Mouse (Mus musculus) splenic B cell, adult 2 months (primary cell): ENCODE results near the gene Csrnp1.

Experiments used
- DNase-seq: peaks from one replicate; pipeline ENCODE4 v3.0.0-alpha.2; 2011; ENCODE audit warnings: low read depth, low spot score
- H3K27me3 ChIP-seq: 2 replicates; pipeline ENCODE4 v1.6.1; 2012; ENCODE audit warnings: mild to moderate bottlenecking, low read length, moderate library complexity, mixed read lengths; ENCODE audit not compliant: control insufficient read depth, poor library complexity, insufficient read depth, severe bottlenecking
- H3K36me3 ChIP-seq: 2 replicates; pipeline ENCODE4 v1.6.1; 2012; ENCODE audit warnings: mild to moderate bottlenecking, low read length, moderate library complexity, mixed read lengths; ENCODE audit not compliant: control insufficient read depth, poor library complexity, insufficient read depth, severe bottlenecking

The Csrnp1 gene

DNA sequence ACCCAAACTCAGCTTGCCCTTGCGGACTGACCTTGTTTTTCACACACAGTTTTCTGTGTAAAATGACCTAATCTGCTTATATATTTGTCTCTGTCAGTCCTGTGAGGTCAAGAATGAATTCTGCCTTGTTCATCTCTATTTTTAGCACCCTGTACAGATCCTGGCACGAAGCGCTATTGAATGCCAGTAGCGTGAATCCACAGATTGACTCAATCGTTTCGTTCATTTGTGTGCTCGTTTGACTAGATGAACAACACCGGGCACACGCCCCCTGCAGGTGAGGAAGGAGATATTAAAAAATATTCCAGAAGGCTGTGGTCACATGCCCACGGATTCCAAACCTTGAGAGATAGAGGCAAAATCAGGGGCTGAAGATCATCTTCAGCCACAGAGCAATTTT, 27.1 kb upstream of the Csrnp1 start:
- H3K36me3 ChIP-seq, result no peaks in the 10 kb centered on the region
- peak; percentile 84 for DNase-seq
- H3K27me3 ChIP-seq, result no peaks in the 10 kb centered on the region

DNA sequence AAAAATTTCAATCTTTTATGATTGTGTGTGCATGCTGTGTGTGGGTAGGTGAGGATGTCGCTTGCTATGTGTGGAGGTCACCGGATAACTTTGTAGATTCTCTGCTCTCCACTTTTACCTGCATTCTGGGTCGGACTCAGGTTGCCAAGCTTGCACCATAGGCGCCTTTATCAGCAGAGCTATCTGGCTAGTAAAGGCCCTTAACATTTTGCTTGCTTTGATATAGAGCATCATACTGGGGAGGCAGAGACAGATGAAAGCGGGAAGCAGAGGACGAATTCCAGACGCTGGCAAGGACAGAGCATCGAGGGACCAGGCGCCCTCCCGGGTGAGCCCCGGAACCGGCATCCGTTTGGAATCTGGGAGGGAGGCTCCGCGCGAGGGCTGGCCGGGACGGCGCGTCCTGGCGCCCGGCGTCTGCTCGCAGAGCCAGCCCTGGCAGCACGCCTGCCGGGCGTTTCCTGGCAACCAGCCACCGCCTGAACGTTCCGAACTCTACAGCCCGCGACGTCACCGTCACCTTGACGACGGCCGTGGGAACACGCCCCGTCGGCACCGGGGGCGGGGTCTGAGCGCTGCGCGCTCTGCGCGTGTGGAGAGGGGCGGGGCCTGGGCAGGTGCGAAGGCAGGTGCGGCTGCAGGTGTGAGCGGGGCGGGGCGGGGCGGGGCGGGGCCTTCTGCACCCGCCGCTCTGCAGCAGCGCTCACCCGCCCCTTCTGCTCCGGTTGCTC, 26.5 kb upstream of the Csrnp1 start:
- Histone ChIP-seq H3K36me3 (no peaks in the 10 kb centered on the region), H3K27me3 (no peaks in the 10 kb centered on the region)
- DNase-seq, result peak; percentile 98

DNA sequence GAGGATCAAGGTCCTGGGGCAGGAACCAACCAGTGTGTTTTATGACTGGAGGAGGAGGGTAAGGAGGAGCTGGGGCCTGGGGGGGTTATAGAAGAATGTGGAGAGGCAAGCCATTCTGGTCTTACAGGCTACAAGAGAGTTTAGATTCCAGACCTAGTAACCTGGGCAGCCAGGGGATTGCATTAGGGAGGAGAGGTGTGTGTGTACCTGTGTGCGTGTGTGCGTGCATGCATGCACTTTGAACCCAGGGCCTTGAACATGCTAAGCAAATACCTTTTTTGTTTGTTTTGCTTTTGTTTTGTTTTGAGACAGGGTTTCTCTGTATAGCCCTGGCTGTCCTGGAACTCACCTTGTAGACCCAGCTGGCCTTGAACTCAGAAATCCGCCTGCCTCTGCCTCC, 25.4 kb upstream of the Csrnp1 start:
- no peaks in the 10 kb centered on the region for H3K27me3 ChIP-seq
- DNase-seq, result no peak
- no peaks in the 10 kb centered on the region for H3K36me3 ChIP-seq

GRCm38 (mm10) chr9:120009226-120009841, 24.9 kb upstream of the Csrnp1 start:
- DNase-seq, result no peak
- Histone ChIP-seq H3K36me3 (no peaks in the 10 kb centered on the region), H3K27me3 (no peaks in the 10 kb centered on the region)

GRCm38 (mm10) chr9:120007833-120008232, 23.4 kb upstream of the Csrnp1 start:
- DNase-seq, result peak; percentile 31
- H3K27me3 ChIP-seq, result no peaks in the 10 kb centered on the region
- no peaks in the 10 kb centered on the region for H3K36me3 ChIP-seq

- no peaks in the 10 kb centered on the region for H3K27me3 ChIP-seq
- no peak for DNase-seq
- no peaks in the 10 kb centered on the region for H3K36me3 ChIP-seq
Observed at GRCm38 (mm10) chr9:120005936-120006335, 21.5 kb upstream of the Csrnp1 start.

DNA sequence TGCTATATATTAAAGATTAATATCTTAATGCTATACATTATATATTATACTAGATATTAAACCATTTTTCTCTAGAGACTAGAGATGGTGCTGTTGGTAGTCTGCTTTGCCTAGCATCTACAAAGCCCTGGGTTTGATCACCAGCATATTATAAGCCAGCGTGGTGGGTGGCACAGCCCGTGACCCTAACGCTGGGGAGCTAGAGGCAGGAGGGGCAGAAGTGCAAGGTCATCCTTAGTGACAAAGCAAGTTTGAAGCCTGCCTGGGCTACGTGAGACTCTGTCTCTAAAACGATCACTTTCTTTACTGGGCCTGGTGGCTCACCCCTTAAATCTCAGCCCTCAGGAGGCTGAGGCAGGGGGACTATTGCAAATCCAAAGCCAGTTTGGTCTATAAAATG, 18.4 kb upstream of the Csrnp1 start:
- Histone ChIP-seq H3K27me3 (no peaks in the 10 kb centered on the region), H3K36me3 (no peaks in the 10 kb centered on the region)
- no peak for DNase-seq

- H3K27me3 ChIP-seq, result no peaks in the 10 kb centered on the region
- peak; percentile 75 for DNase-seq
- no peaks in the 10 kb centered on the region for H3K36me3 ChIP-seq
Observed at GRCm38 (mm10) chr9:120001945-120002725, 17.7 kb upstream of the Csrnp1 start.

DNA sequence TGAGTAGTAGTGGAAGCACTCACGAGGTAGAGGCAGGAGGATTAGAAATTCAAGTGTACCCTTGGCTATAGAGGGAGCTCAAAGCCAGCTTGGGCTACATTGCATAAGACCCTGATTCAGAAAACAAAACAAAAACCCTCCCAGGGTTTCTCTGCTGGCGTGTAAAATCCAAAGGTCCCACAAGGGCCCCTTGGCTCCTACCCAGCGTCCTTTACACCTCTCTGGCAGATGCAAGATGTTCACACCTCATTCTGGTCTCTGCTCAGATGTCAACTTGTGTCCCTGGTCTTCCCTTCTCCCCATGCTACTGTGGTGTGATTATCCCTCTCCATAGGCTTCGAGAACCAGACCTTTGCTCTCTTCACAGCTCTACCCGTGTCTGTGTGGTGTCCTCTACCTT, 16.3 kb upstream of the Csrnp1 start:
- no peaks in the 10 kb centered on the region for H3K27me3 ChIP-seq
- no peaks in the 10 kb centered on the region for H3K36me3 ChIP-seq
- no peak for DNase-seq

DNA sequence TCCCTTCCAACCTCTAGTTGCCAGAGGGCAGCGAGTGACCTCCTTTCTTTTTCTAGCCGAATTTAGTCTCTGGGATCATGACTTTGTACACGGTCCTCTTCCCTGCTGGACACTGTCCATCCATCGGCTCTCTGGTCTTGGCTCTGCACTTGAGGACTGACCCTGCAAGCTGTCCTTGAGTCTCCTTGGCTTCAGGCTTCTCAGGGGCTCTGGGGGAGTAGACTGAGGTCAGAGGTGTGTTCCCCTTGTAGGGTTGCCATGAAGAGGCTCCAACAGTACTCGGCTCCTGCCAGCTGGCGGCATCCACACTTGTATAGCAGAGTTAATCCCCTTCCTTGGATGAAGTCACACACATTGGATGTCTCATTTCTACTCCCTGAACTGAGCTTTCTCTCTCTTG, 15.2 kb upstream of the Csrnp1 start:
- H3K27me3 ChIP-seq, result no peaks in the 10 kb centered on the region
- H3K36me3 ChIP-seq, result no peaks in the 10 kb centered on the region
- DNase-seq, result no peak

DNA sequence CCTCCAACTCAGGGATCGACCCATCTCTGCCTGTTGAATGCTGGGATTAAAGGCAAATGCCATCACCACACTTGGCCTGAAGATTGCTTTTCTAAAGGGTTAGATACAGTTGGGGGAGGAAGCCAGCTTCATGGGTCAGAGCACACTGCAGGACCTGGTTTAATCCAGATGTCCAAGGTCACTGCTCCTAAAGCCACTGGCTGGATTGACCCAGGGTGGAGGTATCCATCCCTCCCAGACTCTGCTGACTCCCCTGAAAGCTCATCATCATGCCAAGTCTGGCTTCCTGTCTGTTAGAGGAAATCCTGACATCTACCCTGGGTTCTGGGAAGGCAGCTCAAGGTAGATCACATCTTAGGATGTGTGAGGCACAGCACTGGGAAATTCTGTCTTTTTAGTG, 14.3 kb upstream of the Csrnp1 start:
- Histone ChIP-seq H3K36me3 (no peaks in the 10 kb centered on the region), H3K27me3 (no peaks in the 10 kb centered on the region)
- no peak for DNase-seq

DNA sequence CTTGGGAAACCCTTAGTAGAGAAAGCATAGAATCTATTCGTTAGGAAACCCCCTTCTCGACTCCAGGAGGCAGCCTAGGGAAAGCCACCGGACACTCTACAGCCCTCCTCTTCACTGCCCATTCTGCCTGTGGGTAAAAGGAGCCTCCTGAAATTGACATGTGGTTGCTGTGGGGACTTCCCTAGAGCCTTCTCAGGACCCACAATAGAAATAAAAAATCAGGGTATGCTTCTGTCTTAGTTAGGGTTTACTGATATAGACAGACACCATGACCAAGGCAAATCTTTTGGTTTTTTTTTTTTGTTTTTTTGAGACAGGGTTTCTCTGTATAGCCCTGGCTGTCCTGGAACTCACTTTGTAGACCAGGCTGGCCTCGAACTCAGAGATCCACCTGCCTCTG, 11.6 kb upstream of the Csrnp1 start:
- DNase-seq, result no peak
- Histone ChIP-seq H3K36me3 (no peaks in the 10 kb centered on the region), H3K27me3 (no peaks in the 10 kb centered on the region)

DNA sequence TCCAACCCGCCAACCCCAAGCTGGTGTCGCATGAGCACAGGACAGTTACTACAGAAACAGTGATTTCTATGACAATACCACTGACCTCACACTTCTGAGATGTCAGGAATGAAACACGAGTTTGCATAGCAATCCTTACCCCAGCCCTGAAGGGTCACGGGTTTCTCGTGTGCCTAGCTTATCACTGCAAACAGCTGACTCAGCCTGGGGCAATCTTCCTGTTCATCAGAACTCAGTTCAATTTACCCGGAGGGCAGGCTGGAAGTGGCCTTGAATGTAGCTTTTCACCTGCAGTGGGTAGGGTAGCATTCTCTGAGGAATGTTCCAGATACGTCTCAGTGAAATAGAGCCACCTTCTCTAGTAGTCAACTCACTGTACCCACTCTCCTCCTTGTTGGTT, 9.7 kb upstream of the Csrnp1 start:
- Histone ChIP-seq H3K27me3 (no peaks in the 10 kb centered on the region), H3K36me3 (no peaks in the 10 kb centered on the region)
- DNase-seq, result no peak

- no peaks in the 10 kb centered on the region for H3K36me3 ChIP-seq
- H3K27me3 ChIP-seq, result no peaks in the 10 kb centered on the region
- no peak for DNase-seq
Observed at GRCm38 (mm10) chr9:119993092-119993844, 8.8 kb upstream of the Csrnp1 start.

DNA sequence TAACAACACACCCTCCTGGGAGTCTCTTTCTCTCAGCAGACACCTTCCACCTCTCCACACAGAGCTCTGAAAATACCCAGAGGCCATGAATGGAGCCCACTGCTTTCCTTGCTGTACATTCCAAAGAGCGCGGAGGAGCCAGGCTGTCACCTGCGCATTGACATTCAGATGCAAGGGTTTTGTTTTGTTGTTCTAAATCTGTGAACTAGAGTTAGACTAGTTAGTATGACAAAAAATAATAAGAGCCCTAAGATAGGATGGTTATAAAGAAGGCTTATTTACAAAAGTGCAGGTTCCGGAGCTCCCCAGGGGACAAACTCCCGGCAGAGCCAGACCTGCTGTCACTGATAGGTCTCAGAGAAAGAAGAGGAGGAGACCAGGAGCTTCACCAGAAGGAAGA, 6.9 kb upstream of the Csrnp1 start:
- H3K27me3 ChIP-seq, result no peaks in the 10 kb centered on the region
- DNase-seq, result no peak
- H3K36me3 ChIP-seq, result no peaks in the 10 kb centered on the region
